Mouse (Mus musculus) urinary bladder, postnatal 25 days (tissue): ENCODE measurements around the gene Setd1b.
A peak's percentile ranks its signal among the peaks of the same experiment; 100 is the strongest.
"Not testable (repeated sequence)": the region's sequence is repeated elsewhere in the genome, so short reads cannot be mapped to it uniquely, and the experiment has no call there.

Experiments
- DNase-seq: peaks from one replicate; pipeline ENCODE4 v3.0.0; 2022; ENCODE audit warnings: low spot score

Gene Setd1b

DNA sequence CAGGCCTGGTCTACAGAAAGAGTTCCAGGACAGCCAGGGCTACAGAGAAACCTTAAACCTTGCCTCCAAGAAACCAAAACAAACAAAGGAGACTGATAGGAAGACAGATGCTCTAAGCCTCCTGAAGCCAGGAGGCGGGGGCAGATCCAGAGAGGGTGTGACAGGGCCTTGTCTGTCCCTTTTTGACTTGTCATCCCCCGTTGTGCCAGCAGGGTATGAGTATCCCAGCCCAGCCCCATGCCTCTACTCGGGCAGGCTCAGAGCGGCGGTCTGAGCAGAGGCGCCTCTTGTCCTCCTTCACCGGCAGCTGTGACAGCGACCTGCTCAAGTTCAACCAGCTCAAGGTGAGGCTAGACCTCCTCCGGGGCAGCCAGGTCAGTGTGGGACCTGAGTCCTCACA lies 20.9 kb downstream of the Setd1b start:
- DNase-seq, result no peak

DNA sequence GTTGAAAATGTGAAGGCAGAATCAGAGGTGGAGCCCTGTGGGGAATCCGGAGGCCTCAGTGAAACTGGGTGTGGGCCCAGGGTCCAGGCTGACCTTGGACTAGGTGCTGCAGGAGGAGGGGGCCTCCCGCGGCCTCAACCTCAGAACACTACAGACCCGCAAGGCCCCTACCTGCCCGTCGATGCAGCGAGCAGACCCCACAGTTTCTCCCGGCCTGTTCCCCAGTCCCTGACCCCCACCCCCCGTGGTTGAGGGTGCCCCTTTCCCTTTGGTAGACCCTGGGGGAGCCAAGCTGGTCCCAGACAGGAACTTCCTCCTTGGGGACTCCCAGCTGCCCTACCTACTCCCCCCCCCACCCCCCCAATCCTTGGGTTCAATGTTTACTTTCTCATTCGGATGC lies 24.4 kb downstream of the Setd1b start:
- DNase-seq, result no peak

DNA sequence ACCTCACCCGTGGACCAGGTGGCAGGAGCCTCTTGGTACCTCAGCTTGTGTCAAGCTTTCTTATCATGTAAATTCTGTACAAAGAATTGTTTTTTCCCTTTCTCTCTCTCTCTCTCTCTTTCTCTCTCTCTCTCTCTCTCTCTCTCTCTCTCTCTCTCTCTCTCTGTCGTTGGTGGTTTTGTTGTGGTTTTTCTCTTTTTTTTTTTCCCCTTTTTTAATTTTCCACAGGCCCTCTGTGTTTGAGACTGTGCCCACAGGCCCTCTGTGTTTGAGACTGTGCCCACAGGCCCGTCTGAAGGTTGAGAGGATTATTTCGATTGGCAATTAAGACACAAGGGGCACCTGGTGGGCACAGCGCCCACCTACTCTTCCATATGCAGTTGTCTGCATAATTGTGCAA lies 25.6 kb downstream of the Setd1b start:
- no peak for DNase-seq

DNA sequence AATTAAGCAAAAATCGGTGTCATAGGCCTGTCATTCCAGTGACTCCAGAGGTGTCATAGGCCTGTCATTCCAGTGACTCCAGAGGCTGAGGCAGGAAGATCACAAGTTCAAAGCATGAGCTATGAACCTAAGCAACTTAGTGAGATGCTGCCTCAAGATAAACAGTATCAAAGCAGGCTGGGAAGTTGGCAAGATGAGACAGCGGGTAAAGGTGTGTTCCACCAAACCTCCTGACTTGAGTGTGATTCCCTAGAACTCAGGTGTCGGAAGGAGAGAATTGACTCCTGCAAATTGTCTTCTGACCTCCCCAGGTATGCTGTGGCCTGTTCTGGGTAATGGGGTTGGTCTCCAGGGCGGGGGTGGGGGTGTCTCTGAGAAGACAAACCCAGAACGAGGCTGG lies 27.3 kb downstream of the Setd1b start, which contains the start of gene Psmd9:
Psmd9 (plus strand) TSS at position 130 of the 400 bp plus-strand sequence.
- no peak for DNase-seq

DNA sequence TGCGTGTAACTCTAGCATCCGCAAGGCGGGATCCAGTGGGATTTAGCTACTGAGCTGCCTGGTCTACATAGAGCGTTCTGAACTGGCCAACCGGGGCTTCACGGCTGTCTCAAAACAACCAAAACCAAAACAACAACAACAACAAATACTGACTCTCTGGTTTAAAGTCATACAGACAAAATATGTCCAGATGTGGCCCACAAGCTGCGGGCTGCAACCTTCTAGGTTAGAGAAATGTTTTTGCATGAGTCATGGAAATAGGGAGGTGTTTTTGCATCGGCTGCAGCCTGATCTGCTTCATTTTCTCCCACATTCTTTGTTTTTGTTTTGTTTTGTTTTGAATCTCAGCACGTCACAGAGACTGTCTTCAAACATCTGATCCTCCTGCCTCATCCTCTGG lies 28.4 kb downstream of the Setd1b start:
- DNase-seq, result no peak

DNA sequence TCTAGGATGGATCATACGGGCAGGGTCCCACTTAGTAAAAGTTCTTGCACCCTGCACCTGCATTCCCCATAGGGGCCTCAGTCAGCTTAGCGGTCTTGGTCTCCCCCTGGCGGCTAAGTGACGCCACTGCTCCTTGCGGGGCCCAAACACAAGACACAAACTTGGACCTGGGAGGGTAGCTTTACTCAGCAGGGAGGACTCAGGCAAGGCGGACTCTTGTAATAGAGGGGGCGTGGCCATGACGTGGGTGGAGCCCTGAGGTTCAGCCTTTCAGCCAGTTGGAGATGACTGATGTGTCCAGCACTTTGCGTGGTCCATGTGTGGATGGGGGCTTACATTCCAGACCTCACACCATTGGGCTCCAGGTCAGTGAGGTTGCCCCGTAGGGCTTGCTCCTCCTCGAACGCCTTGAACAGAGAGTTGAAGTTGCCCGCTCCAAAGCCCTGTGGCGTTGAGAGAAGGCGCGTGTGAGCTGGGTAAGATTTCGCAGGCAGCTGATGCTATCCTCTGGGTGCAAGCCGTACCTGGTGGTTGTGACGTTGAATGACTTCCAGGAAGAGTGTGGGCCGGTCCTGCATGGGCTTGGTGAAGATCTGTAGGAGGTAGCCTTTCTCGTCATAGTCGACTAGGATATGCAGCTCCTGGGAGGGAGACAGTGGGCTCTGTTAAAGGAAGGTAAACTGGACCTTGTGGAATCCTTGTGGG lies 29.8 kb downstream of the Setd1b start:
- peak; percentile 88 for DNase-seq

DNA sequence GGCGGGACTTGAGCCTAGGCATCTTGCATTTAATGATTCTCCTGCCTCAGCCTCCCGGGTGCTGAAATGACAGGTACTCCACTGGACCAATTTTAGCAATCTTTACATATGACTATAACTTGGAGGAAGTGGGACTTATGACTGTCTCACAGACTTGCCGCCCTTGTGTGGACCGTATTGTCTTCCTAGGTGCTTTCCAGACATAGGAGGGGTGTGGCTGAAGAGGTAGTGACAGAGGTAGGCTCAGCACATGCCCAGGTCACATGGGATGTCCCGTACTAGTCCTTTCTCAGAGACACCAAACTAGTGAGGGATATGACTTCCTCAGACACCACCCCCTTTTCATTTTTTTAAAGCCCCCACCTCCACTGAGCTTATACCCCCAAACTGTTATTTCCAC lies 36.8 kb downstream of the Setd1b start:
- no peak for DNase-seq

DNA sequence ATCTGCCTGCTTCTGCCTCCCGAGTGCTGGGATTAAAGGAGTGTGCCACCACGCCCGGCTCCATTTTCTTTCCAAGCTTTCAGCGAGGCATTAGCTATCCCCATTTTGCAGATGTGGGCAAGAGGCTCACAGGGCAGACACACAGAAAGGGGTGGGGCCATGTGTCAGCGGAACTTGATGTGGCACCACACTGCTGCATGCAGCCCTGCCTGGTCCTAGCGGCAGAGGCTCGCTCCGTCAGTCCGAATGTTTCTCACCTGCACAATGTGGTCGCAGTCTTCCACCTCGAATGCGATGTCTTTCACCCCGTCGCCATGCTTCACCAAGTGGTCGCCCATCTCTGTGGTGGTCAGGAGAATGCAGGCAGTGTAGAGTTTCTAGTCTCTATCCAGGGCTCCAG lies 38.4 kb downstream of the Setd1b start:
- no peak for DNase-seq

DNA sequence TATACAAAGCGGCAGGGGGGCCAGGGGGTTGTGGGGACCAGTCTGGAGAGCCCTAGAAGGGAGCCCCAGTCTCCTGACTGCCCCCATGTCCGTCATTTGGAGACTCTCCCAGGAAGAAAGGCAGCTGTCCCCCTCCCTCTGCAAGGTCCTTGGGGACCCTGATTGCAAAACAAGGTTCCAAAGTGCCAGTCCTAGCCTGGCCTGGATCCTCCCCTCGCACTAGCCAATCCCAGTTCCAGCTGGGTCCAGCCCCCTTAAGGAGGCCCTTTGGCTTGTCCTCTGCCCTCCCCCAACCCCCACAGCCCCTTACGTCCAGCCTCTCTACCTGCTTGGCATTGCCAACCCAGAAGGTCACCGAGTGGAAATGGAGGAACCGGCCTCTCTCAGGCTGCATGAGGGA lies 39.5 kb downstream of the Setd1b start:
- no peak for DNase-seq

DNA sequence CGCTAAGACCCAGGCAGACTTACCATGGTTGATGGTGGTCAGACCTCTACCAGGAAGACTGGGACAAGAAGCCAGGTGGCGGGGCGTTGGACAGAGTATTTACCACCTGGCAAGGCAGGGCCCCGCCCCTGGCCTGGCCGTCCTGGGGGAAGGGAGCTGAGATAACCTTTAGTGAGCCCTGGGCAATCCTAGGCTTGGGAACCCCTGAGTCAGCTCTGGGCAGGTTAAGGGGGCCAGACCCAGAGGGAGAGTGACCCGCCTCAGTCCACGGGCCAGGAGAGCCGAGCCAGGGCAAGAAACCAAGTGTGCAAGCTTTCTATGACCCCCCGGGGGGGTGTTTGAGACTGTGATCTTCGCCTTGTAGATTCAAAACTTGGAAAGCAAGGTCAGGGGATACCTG lies 40.7 kb downstream of the Setd1b start, which contains the start of gene Hpd:
Hpd (minus strand) TSS at position 77 of the 400 bp plus-strand sequence.
- no peak for DNase-seq

DNA sequence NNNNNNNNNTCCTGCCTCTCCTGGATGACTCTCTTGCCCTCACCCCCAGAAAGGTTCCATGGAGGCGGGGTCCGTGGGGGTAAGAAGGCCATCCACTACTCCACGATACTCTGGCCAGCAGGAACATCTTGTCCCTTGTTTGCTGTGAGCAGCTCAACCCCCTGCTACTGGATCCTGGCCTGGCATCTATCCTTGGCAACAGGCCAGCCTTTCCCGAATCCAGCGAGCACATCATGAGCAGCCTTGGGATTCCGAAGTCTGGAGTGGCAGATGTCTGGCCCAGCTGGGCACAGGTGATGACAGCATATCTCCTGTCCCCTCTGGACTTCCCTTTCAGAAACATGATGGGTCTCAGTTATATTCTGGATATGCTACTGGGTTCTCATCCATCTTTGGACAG lies 44.0 kb downstream of the Setd1b start:
- DNase-seq, result no peak

DNA sequence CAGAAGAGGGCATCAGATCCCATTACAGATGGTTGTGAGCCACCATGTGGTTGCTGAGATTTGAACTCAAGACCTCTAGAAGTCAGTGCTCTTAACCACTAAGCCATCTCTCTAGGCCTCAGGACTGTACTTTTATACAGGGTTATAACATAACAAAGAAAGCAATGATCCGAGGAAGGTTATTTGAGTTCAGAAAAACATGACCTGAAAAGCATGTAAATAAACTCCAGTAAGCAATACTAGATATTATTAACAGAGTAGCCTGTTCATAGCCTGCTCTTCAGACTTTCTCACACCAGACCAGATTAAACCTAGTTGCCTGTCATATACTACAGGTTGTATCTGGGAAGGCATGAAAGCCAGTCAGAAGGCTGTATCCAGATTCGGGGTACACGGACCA lies 45.3 kb downstream of the Setd1b start:
- DNase-seq, result no peak

DNA sequence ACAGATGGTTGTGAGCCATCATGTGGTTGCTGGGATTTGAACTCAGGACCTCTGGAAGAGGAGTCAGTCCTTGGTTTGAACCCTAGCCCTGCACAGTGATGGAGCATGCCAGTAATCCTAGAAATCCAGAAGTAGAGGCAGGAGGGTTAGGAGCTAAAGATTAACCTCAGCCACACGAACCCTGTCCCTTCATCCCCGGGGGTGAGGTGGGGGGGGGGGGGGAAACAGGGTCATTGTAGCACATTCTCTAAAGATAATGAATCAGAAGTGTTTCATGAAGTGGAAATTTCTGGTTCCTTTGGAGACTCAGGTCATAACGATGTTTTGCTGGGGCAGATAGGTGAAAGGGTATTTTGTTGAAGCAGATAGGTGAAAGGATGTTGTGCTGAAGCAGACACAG lies 48.9 kb downstream of the Setd1b start:
- DNase-seq, result no peak

DNA sequence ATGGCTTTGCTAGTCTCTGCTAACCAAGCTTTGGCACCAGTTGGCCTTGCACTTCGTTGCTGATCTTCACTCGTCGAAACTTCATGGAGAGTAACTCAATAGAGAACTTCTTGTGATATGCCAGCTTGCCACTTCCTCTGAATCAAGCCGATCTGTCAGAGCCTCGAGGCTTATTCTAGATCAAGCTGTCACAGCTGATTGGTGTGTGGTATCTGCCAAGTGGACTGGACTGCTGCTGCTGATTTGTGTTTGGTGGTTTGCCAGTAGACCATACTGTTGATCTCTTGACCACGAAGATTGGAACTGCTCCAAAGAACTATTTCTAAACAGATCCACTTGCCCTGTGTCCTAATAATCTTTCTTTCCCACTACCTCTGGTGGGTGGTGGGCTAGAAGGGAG lies 49.4 kb downstream of the Setd1b start:
- no peak for DNase-seq

DNA sequence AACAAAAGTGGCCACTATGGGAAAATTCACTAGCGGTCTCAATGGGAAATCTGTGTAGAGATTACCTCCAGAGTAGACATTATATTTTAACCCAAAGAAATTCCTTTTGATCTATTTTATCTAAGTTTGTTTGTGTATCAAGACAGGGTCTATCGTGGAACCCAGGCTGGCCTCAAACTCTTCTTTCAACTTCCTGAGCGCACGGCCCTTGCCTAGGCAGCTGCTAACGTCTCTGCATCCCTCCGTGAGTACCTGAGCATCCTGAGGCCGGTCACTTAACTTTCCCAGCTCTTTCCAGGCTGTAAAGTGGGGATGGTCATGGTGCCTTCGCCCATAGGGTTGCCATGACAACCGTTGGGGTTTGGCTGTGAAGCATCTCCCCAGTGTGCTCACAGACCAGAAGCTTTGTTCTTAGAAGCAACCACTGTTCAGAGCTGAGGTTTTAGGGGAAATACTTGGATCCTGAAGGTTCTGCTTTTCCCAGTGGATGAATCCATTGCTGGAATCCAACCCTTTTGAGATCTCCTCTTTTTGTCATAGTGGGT lies 50.7 kb downstream of the Setd1b start:
- no peak for DNase-seq

DNA sequence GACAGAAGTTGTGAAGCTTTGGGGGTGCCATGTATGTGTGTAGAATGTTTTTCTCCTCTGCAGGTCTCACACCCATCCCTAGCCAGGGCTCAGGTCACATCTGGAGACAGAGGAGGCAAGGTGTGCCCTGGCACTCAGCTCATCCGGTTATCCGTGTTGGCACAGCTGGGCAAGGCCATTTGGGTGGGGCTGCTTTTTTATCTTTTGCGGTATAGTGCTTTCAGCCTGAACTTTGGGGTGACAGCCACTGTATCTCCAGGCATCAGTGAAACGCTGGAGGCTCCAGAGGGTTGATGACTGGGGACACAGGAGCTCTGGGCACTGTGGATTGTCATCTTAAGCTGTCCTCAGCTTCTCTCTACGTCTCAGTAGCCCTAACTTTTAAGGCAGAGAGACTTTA lies 51.4 kb downstream of the Setd1b start:
- DNase-seq, result no peak

DNA sequence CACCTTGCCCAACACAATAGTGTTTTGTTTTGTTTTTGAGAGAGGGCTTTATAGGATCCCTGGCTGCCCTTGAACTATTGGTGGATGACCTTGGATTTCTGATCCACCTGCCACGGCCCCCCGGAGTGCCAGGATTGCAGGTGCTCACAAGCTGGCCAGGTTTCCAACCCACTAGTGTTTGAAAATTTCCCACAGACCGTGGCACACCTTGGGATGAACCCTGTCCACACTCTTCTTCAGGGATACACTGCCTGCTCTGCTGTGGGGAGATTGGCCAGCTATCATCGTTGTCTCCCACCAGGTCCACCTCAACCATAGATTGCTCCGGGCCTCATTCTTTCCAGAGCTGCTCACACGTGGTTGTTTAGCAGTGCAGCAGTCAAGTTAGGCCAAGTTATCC lies 52.9 kb downstream of the Setd1b start:
- no peak for DNase-seq

DNA sequence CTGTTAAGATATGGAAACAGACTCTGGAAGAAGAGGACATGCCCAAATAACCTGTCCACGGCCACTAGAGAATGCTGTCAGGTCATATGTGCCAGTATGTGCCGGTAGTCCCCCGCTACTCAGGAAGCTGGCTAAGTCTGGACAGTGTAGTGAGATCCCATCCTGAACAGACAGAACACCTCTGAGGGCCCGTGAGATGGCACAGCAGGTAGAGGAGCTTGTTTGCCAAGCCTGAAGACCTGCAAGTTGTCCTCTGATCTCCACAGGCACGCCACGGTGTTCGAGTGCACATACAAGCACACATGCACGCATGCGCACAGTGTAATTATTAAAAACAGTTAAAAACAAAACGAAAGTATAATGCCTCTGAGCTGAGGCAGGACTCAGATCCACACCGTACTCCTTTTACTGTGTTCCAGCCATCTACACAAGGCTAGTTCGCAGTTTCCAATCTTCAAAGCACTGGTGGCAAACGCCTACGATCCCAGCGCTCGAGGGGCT lies 53.6 kb downstream of the Setd1b start:
- DNase-seq, result no peak

DNA sequence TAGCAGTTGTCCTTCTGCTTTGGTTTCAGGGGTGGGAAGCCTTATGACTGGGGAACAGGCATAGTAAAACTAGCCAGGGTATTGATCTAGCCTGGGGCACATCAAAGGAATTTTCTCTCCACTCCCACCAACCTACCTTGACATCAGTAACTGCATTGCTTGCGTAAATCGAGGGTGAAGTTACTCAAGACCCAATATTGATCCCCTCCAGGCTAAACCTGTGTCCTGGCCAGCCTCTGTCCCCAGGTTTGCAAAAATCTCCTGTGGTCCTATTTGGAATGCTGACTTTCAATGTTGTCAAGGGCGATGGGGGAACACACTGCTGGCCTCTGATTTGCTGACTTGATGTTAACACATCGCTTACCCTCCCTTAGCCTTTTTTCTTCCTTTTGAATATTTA lies 54.8 kb downstream of the Setd1b start:
- DNase-seq, result no peak

DNA sequence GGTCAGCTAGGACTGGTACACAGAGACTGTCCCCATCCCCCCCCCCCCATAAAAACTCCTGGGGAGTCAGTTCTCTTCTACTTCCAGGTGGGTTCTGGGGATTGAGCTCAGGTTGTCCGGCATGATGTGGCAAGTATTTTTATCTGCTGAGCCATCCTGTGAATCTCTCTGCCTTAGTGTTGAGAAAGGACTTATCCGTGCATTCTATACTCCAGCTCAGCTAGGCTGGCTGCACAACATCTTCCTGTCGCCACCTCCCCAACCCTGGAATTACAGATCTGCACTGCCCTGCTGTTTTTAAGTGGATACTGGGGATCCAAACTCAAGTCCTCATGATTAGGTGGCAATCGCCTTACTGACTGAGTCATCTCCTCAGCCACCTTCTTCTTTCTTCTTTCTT lies 56.5 kb downstream of the Setd1b start:
- no peak for DNase-seq

DNA sequence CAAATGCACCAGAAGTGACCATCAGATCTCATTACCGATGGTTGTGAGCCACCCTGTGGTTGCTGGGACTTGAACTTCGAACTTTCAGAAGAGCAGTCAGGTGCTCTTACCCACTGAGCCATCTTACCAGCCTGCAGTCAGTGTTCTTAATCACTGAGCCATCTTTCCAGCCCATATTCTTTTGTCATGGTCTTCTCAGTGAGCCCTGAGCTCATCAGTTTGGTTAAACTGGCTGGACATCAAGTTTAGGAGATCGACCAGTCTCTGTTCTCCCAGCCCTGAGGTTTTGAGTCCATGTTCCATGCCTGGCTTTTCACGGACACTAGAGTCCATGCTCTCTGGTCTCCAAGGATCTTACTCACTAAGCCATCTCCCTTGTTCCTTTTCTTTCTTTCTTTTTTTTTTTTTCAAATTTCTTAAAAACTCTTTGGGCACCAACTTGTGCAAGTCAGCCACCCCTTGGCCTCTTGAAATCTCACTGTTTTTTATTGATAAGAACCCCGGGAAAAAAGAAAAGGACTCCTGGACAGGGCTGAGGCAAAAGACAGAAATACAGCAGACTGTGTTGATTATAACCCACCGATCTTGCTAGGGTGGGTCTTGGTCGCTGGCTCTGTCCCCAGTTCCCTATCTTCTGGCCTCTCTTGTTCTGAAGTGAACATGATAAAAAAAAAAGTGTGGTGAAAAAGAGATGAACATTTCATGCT lies 59.0 kb downstream of the Setd1b start:
- not testable (repeated sequence) for DNase-seq

DNA sequence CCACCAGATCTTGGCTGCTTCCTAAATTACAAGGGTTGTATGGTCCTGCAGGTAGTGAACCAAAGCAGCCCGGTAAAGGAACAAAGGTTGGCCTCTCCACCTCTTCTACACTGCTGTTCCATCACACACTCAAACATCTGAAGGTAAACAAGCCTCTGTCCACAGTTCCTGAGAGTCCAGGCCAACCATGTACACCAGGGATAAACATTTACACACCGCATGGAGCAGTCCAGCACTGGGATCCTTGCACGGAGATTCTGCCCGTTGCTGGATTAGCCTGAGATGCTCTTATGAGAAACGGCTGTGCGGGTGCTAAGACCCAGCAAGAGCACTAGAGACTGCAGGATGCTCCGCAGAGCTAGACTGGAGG lies 59.5 kb downstream of the Setd1b start:
- DNase-seq, result no peak

DNA sequence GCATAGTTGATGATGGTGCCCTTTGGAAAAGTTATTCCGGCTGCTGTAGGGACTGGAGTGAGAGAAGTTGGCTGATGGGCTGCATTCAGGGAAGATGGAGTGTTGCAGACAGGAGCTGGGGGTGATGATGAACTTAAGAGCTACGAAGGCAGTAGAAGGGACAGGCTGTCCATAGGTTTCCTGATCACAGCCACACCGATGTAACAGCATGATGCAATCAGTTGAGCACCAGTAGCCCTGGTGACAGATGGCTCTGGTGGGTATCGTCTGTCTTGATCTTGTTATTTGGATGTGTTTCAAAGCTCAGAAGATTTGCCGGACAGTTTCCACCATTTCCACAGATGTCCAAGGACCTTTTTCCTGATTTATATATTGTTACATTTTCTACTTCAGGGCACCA lies 60.0 kb downstream of the Setd1b start:
- DNase-seq, result no peak
